Mouse (Mus musculus) cortical plate, adult 2 months (tissue): ENCODE results near the gene 4930451I11Rik. TPM values are rescaled to one million over a fixed set of nuclear protein-coding genes. Genes with fewer than 3 reads are reported as not detected.
A peak's percentile ranks its signal among the peaks of the same experiment; 100 is the strongest.

Source experiments
- H3K27ac ChIP-seq: fragments of 200-500 bp; 2 replicates; pipeline ENCODE4 v1.5.1; 2012; ENCODE audit warnings: low read length, control low read depth, inconsistent platforms; ENCODE audit not compliant: insufficient read depth
- H3K4me1 ChIP-seq: fragments of 200-500 bp; 2 replicates; pipeline ENCODE4 v1.6.1; 2011; ENCODE audit warnings: low read length; ENCODE audit not compliant: control insufficient read depth, insufficient read depth
- H3K4me3 ChIP-seq: fragments of 200-500 bp; 2 replicates; pipeline ENCODE4 v1.5.1; 2011; ENCODE audit warnings: mild to moderate bottlenecking, low read length, control low read depth; ENCODE audit not compliant: insufficient read depth
- CTCF ChIP-seq: fragments of 200-500 bp; IDR thresholded peaks from 2 replicates; pipeline ENCODE4 v1.5.1; 2011; ENCODE audit warnings: mild to moderate bottlenecking, control low read depth, low read length; ENCODE audit not compliant: insufficient read depth; ENCODE audit errors: extremely low read depth
- POLR2A ChIP-seq: fragments of 200-500 bp; IDR thresholded peaks from 2 replicates; pipeline ENCODE4 v1.6.1; 2011; ENCODE audit warnings: mild to moderate bottlenecking, low read length, control low read depth; ENCODE audit not compliant: insufficient read depth; ENCODE audit errors: extremely low read depth
- polyA plus RNA-seq: library from polyadenylated mRNA; depleted of rRNA; stranded (reverse); fragments of >200 nt; gene quantifications from 2 replicates; pipeline ENCODE4 v1.2.3, GENCODE M21; 2012; rRNA removed

4930451I11Rik gene
- polyA plus RNA-seq, 1 experiment = 0.67 TPM

- no peak overlapping the region for H3K4me3 ChIP-seq
- no peak overlapping the region for H3K27ac ChIP-seq
- H3K4me1 ChIP-seq = peaks cover 2% of the 10 kb centered on the region; the same call in 1 of the 2 replicates
- TF ChIP-seq CTCF = no peak
- no peak for TF ChIP-seq POLR2A
Measured at GRCm38 (mm10) chr7:126786142-126786541, 45.3 kb downstream of the 4930451I11Rik start.

- TF ChIP-seq POLR2A = no peak
- no peak for TF ChIP-seq CTCF
- H3K4me1 ChIP-seq = no peaks in the 10 kb centered on the region
Measured at GRCm38 (mm10) chr7:126785056-126785455, 46.4 kb downstream of the 4930451I11Rik start.

GRCm38 (mm10) chr7:126784469-126784868, 47.0 kb downstream of the 4930451I11Rik start:
- TF ChIP-seq CTCF = no peak
- no peak for TF ChIP-seq POLR2A
- Histone ChIP-seq H3K27ac (no peak overlapping the region), H3K4me1 (no peaks in the 10 kb centered on the region), H3K4me3 (no peak overlapping the region)

More at GRCm38 (mm10) chr7:126785056-126785455, 46.4 kb downstream of the 4930451I11Rik start:
- no peak overlapping the region for H3K4me3 ChIP-seq
- H3K27ac ChIP-seq = no peak overlapping the region

- Histone ChIP-seq H3K4me1 (peaks cover 2% of the 10 kb centered on the region; the same call in 1 of the 2 replicates), H3K4me3 (no peak overlapping the region), H3K27ac (no peak overlapping the region)
- TF ChIP-seq CTCF (no peak), POLR2A (no peak)
Measured at GRCm38 (mm10) chr7:126782693-126783092, 48.7 kb downstream of the 4930451I11Rik start.

- TF ChIP-seq CTCF (no peak), POLR2A (no peak)
- Histone ChIP-seq H3K27ac (no peak overlapping the region), H3K4me1 (peaks cover 2% of the 10 kb centered on the region; the same call in 1 of the 2 replicates)
Measured at GRCm38 (mm10) chr7:126781661-126782370, 49.6 kb downstream of the 4930451I11Rik start.

GRCm38 (mm10) chr7:126780971-126781635, 50.3 kb downstream of the 4930451I11Rik start, which contains the start of gene Tbx6:
Tbx6 (plus strand) TSS chr7:126781483.
- no peak for TF ChIP-seq POLR2A
- TF ChIP-seq CTCF = no peak
- peaks cover 2% of the 10 kb centered on the region; the same call in 1 of the 2 replicates for H3K4me1 ChIP-seq
- H3K27ac ChIP-seq = no peak within 1 kb of the TSS
- peak within 1 kb of the TSS; percentile 6; the same call in 1 of the 2 replicates for H3K4me3 ChIP-seq

More at GRCm38 (mm10) chr7:126781661-126782370, 49.6 kb downstream of the 4930451I11Rik start:
- no peak overlapping the region for H3K4me3 ChIP-seq

Other genes with a start within 250 kb of the 4930451I11Rik start
- 0.84 and 0.93 TPM in 2 replicates for gene Apobr, start 246.7 kb downstream of the 4930451I11Rik start, polyA plus RNA-seq
- gene Cln3, start 245.8 kb downstream of the 4930451I11Rik start, polyA plus RNA-seq = 41.8 and 42.3 TPM in 2 replicates
- 0.19 TPM in 1 of 2 replicates, not detected in the other for gene Il27, start 236.7 kb downstream of the 4930451I11Rik start, polyA plus RNA-seq
- 21.6 and 23.1 TPM in 2 replicates for gene Nupr1, start 200.8 kb downstream of the 4930451I11Rik start, polyA plus RNA-seq
- gene Sgf29, start 182.3 kb downstream of the 4930451I11Rik start, polyA plus RNA-seq = 38.1 and 43.4 TPM in 2 replicates
- 14.1 and 16.5 TPM in 2 replicates for gene Sult1a1, start 155.2 kb downstream of the 4930451I11Rik start, polyA plus RNA-seq
- 51.2 and 55.8 TPM in 2 replicates for gene Bola2, start 136.2 kb downstream of the 4930451I11Rik start, polyA plus RNA-seq
- 31.2 and 33.8 TPM in 2 replicates for gene Slx1b, start 135.9 kb downstream of the 4930451I11Rik start, polyA plus RNA-seq
- 204 and 218 TPM in 2 replicates for gene Coro1a, start 123.9 kb downstream of the 4930451I11Rik start, polyA plus RNA-seq
- gene Mapk3, start 72.0 kb downstream of the 4930451I11Rik start, polyA plus RNA-seq = 246 and 283 TPM in 2 replicates
- gene Gdpd3, start 65.3 kb downstream of the 4930451I11Rik start, polyA plus RNA-seq = 2.5 and 3.1 TPM in 2 replicates
- gene Ypel3, start 54.7 kb downstream of the 4930451I11Rik start, polyA plus RNA-seq = 539 and 545 TPM in 2 replicates
- gene Tbx6, start 50.2 kb downstream of the 4930451I11Rik start, polyA plus RNA-seq = 1.4 and 1.6 TPM in 2 replicates
- gene Ppp4c, start 39.1 kb downstream of the 4930451I11Rik start, polyA plus RNA-seq = 75.4 and 77.7 TPM in 2 replicates
- 108 and 124 TPM in 2 replicates for gene Fam57b, start 34.0 kb downstream of the 4930451I11Rik start, polyA plus RNA-seq
- gene Doc2a, start 15.8 kb upstream of the 4930451I11Rik start, polyA plus RNA-seq = 45.9 and 52.6 TPM in 2 replicates
- gene Hirip3, start 30.3 kb upstream of the 4930451I11Rik start, polyA plus RNA-seq = 58.5 and 69.2 TPM in 2 replicates
- 55.6 and 59.3 TPM in 2 replicates for gene Ino80e, start 30.7 kb upstream of the 4930451I11Rik start, polyA plus RNA-seq
- gene Taok2, start 53.1 kb upstream of the 4930451I11Rik start, polyA plus RNA-seq = 103 and 104 TPM in 2 replicates
- 31.9 and 35.9 TPM in 2 replicates for gene Tmem219, start 91.3 kb upstream of the 4930451I11Rik start, polyA plus RNA-seq
- 188 and 198 TPM in 2 replicates for gene Kctd13, start 97.2 kb upstream of the 4930451I11Rik start, polyA plus RNA-seq
- gene Asphd1, start 117.9 kb upstream of the 4930451I11Rik start, polyA plus RNA-seq = 55.7 and 63.8 TPM in 2 replicates
- 236 and 261 TPM in 2 replicates for gene Sez6l2, start 118.9 kb upstream of the 4930451I11Rik start, polyA plus RNA-seq
- 252 and 253 TPM in 2 replicates for gene Cdipt, start 144.3 kb upstream of the 4930451I11Rik start, polyA plus RNA-seq
- 1.1 and 2.0 TPM in 2 replicates for gene Cdiptos, start 144.5 kb upstream of the 4930451I11Rik start, polyA plus RNA-seq
- 8.0 and 8.2 TPM in 2 replicates for gene Mvp, start 183.0 kb upstream of the 4930451I11Rik start, polyA plus RNA-seq
- 1.8 and 2.2 TPM in 2 replicates for gene Pagr1b, start 184.8 kb upstream of the 4930451I11Rik start, polyA plus RNA-seq
- gene Pagr1a, start 185.7 kb upstream of the 4930451I11Rik start, polyA plus RNA-seq = 41.1 and 50.4 TPM in 2 replicates
- 97.1 and 109 TPM in 2 replicates for gene Gm42742, start 189.5 kb upstream of the 4930451I11Rik start, polyA plus RNA-seq
- 371 and 405 TPM in 2 replicates for gene Prrt2, start 189.6 kb upstream of the 4930451I11Rik start, polyA plus RNA-seq
- gene Maz, start 195.4 kb upstream of the 4930451I11Rik start, polyA plus RNA-seq = 157 and 173 TPM in 2 replicates
- 8.6 and 10.1 TPM in 2 replicates for gene Kif22, start 210.8 kb upstream of the 4930451I11Rik start, polyA plus RNA-seq